Mouse (Mus musculus): ENCODE measurements at regions not wholly inside any gene's neighbourhood (a gene's known extent, or its start where the extent isn't known, plus 50 kb on each side); places are given as distances from the start of the nearest gene placed in this dataset.

GRCm38 (mm10) chr11:45235476-45236412 is 616.1 kb upstream of the Clint1 start:
- TF ChIP-seq CTCF (IDR thresholded peaks at IDR 0.05; ENCODE audit: low read depth, low read length) (no peak), POLR2A (IDR thresholded peaks at IDR 0.05; ENCODE audit: extremely low read depth, insufficient read depth, low read length) (no peak)
